Comparison of ENCODE assay signal across 20 mouse cellular contexts in the genomic region with DNA sequence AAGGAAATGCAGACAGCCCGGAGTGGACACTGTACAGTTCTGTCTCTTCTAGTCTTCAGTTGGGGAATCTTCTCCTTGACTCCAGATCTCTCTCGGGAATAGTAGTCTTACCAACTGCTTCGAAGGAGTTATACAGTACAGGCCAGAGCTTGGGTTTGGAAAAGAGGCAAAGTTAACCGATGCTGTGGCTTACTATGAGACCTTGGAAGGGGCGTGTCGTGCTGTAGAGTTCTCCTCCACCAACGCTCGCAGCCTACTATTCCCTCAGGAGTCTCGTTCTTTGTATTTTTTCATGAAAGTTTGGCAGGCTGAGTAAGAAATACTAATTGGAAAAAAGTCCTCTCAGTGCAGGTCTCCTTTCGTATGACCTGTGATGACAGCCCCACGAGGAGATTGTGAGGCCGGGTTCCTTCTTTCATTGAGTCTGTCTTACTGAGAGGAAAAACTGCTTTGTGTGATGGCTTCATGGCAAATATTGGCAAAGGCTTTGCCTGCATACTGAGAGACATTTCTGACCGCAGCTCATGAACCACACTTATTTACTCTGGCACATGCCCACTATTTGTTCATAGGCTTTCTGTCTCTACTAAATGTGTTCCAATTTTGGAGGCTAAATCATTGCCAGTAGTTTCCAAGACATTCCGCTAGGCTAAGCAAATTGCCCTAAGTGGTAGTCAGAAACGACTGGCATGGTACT.
DNase-seq lines count a peak whose midpoint lies in the region; ATAC-seq and TF ChIP-seq lines count a peak whose summit lies in the region.
"Had no signal": no experiment of that assay in that cellular context is flagged by ENCODE, and none has a peak within 500 bp of the region (broad histone marks: within the 10 kb centered on the region; RNA-seq: fewer than 3 reads in every experiment).

No protein-coding gene starts in this region.

- H3K4me2 ChIP-seq in forebrain, embryonic 16.5 days (ENCODE audit: low read length) = no peak overlapping the region
- no peak overlapping the region for H3K4me2 ChIP-seq in forebrain, embryonic 11.5 days (ENCODE audit: low read depth, low read length, severe bottlenecking)
- no peak overlapping the region for H3K4me2 ChIP-seq in liver, postnatal 0 days (ENCODE audit: low read depth, low read length)
- H3K4me2 ChIP-seq in embryonic facial prominence, embryonic 14.5 days (ENCODE audit: low read depth, low read length) = no peak overlapping the region
- H3K4me2 ChIP-seq: forebrain, embryonic 12.5 days; liver, embryonic 11.5 days; lung, embryonic 15.5 days had no signal

- no peaks in the 10 kb centered on the region for H3K36me3 ChIP-seq in forebrain, embryonic 16.5 days (ENCODE audit: control insufficient read depth, insufficient read depth)
- no peaks in the 10 kb centered on the region for H3K36me3 ChIP-seq in forebrain, embryonic 11.5 days (ENCODE audit: control insufficient read depth, insufficient read depth, low read length)
- no peaks in the 10 kb centered on the region for H3K36me3 ChIP-seq in liver, adult 2 months (ENCODE audit: control insufficient read depth, insufficient read depth, low read length)
- H3K36me3 ChIP-seq in liver, postnatal 0 days (replicated peaks; ENCODE audit: insufficient read depth, low read length) = no peaks in the 10 kb centered on the region
- H3K36me3 ChIP-seq in embryonic facial prominence, embryonic 14.5 days (ENCODE audit: control insufficient read depth, insufficient read depth, low read length) = no peaks in the 10 kb centered on the region
- H3K36me3 ChIP-seq: forebrain, embryonic 12.5 days; lung, embryonic 15.5 days had no signal

- H3K27me3 ChIP-seq in forebrain, embryonic 16.5 days (replicated peaks; ENCODE audit: control insufficient read depth, insufficient read depth, low read length) = no peaks in the 10 kb centered on the region
- H3K27me3 ChIP-seq in forebrain, embryonic 11.5 days (ENCODE audit: control insufficient read depth, insufficient read depth, low read length) = no peaks in the 10 kb centered on the region
- 0 out of 2 replicates have a peak, but pooled peaks cover 3% of the 10 kb centered on the region for H3K27me3 ChIP-seq in liver, adult 2 months (ENCODE audit: control insufficient read depth, insufficient read depth, low read length)
- no peaks in the 10 kb centered on the region for H3K27me3 ChIP-seq in liver, postnatal 0 days (ENCODE audit: insufficient read depth, low read length)
- H3K27me3 ChIP-seq in embryonic facial prominence, embryonic 14.5 days (replicated peaks; ENCODE audit: control insufficient read depth, insufficient read depth, low read length) = no peaks in the 10 kb centered on the region
- H3K27me3 ChIP-seq: forebrain, embryonic 12.5 days; lung, embryonic 15.5 days; megakaryocyte, embryonic 14.5 days had no signal

- H3K27ac ChIP-seq in forebrain, embryonic 16.5 days (ENCODE audit: low read length) = no peak overlapping the region
- no peak overlapping the region for H3K27ac ChIP-seq in forebrain, embryonic 11.5 days (ENCODE audit: low read depth, low read length)
- no peak overlapping the region for H3K27ac ChIP-seq in liver, adult 2 months (replicated peaks; ENCODE audit: insufficient read depth, low read depth, low read length)
- H3K27ac ChIP-seq in liver, postnatal 0 days (ENCODE audit: low read depth) = no peak overlapping the region
- H3K27ac ChIP-seq in embryonic facial prominence, embryonic 14.5 days (replicated peaks; ENCODE audit: low read depth, low read length) = no peak overlapping the region; the same call in 1 of the 2 replicates
- H3K27ac ChIP-seq: forebrain, embryonic 12.5 days; kidney, postnatal 0 days; lung, embryonic 15.5 days had no signal

- TF ChIP-seq POLR2A in liver, adult 2 months (IDR thresholded peaks at IDR 0.05; ENCODE audit: extremely low read depth, insufficient read depth, low read length) = no peak

- H3K4me1 ChIP-seq in forebrain, embryonic 16.5 days (replicated peaks; ENCODE audit: control insufficient read depth, insufficient read depth, low read length) = peaks cover 4% of the 10 kb centered on the region; the same call in 1 of the 2 replicates
- no peaks in the 10 kb centered on the region for H3K4me1 ChIP-seq in forebrain, embryonic 11.5 days (replicated peaks; ENCODE audit: control insufficient read depth, insufficient read depth, low read length)
- H3K4me1 ChIP-seq in liver, adult 2 months (ENCODE audit: control insufficient read depth, insufficient read depth, low read length) = peaks cover 3% of the 10 kb centered on the region; the same call in 1 of the 2 replicates
- H3K4me1 ChIP-seq in liver, postnatal 0 days (ENCODE audit: insufficient read depth) = no peaks in the 10 kb centered on the region
- H3K4me1 ChIP-seq in embryonic facial prominence, embryonic 14.5 days (ENCODE audit: control insufficient read depth, insufficient read depth, low read length) = peaks cover 11% of the 10 kb centered on the region
- H3K4me1 ChIP-seq: forebrain, embryonic 12.5 days; lung, embryonic 15.5 days; megakaryocyte, embryonic 14.5 days had no signal

- no peak overlapping the region for H3K4me3 ChIP-seq in forebrain, embryonic 16.5 days (replicated peaks; ENCODE audit: low read length)
- H3K4me3 ChIP-seq in forebrain, embryonic 11.5 days (ENCODE audit: low read depth, low read length) = no peak overlapping the region
- no peak overlapping the region for H3K4me3 ChIP-seq in liver, adult 2 months (ENCODE audit: insufficient read depth, low read depth, low read length)
- H3K4me3 ChIP-seq in liver, postnatal 0 days (ENCODE audit: low read depth, low read length) = no peak overlapping the region
- H3K4me3 ChIP-seq in embryonic facial prominence, embryonic 14.5 days (ENCODE audit: low read depth, low read length) = no peak overlapping the region
- H3K4me3 ChIP-seq: forebrain, embryonic 12.5 days; lung, embryonic 15.5 days; megakaryocyte, embryonic 14.5 days had no signal

- H3K9me3 ChIP-seq in forebrain, embryonic 16.5 days (ENCODE audit: control insufficient read depth, low read length) = no peaks in the 10 kb centered on the region
- H3K9me3 ChIP-seq in forebrain, embryonic 11.5 days (ENCODE audit: control insufficient read depth, low read length) = no peaks in the 10 kb centered on the region
- H3K9me3 ChIP-seq in liver, postnatal 0 days (ENCODE audit: low read length) = no peaks in the 10 kb centered on the region
- no peaks in the 10 kb centered on the region for H3K9me3 ChIP-seq in embryonic facial prominence, embryonic 14.5 days (ENCODE audit: control insufficient read depth, low read length)
- H3K9me3 ChIP-seq: forebrain, embryonic 12.5 days; lung, embryonic 15.5 days; megakaryocyte, embryonic 14.5 days had no signal

- WGBS in forebrain, embryonic 16.5 days = 68% methylated on average over 15 of the region's 15 CpGs
- 91% methylated on average over 15 of the region's 15 CpGs for WGBS in forebrain, embryonic 11.5 days
- WGBS in liver, adult 2 months = 59% methylated on average over 15 of the region's 15 CpGs
- WGBS in liver, postnatal 0 days (ENCODE audit: insufficient replicate concordance) = 73% methylated on average over 15 of the region's 15 CpGs
- WGBS in embryonic facial prominence, embryonic 14.5 days = 58% methylated on average over 15 of the region's 15 CpGs

- no peak overlapping the region for H3K9ac ChIP-seq in forebrain, embryonic 16.5 days (replicated peaks; ENCODE audit: low read depth, low read length)
- H3K9ac ChIP-seq in forebrain, embryonic 11.5 days (ENCODE audit: low read length) = no peak overlapping the region
- H3K9ac ChIP-seq in liver, adult 2 months (ENCODE audit: low read depth, low read length) = no peak overlapping the region
- no peak overlapping the region for H3K9ac ChIP-seq in liver, postnatal 0 days (replicated peaks)
- no peak overlapping the region for H3K9ac ChIP-seq in embryonic facial prominence, embryonic 14.5 days (ENCODE audit: low read depth, low read length)
- H3K9ac ChIP-seq: forebrain, embryonic 12.5 days; lung, embryonic 15.5 days had no signal

- DNase-seq in forebrain, embryonic 11.5 days (ENCODE audit: low spot score) = no peak
- DNase-seq in liver, adult 2 months (ENCODE audit: extremely low read depth, low read depth, low spot score) = peak; percentile 91
- no peak for DNase-seq in liver, postnatal 0 days
- DNase-seq in 3T3-L1 (ENCODE audit: low read depth, low spot score) = peak; percentile 66
- DNase-seq in embryonic facial prominence, embryonic 14.5 days (ENCODE audit: low spot score) = peak; percentile 85
- no peak for DNase-seq in frontal cortex, postnatal 14 days (ENCODE audit: low spot score in 2 of 2)
- DNase-seq in layer of hippocampus, postnatal 10 days (ENCODE audit: low spot score in 2 of 2) = no peak
- DNase-seq: adrenal gland, adult 8-10 months; B cell, adult 2 months; cerebellum, adult 9-10 months; gastrocnemius, postnatal 25 days; kidney, adult 11 months; retina, postnatal 1 day; right cerebral cortex, postnatal 4 days had no signal

- peak; percentile 32; the same call in 1 of the 2 replicates for ATAC-seq in forebrain, embryonic 16.5 days
- ATAC-seq in forebrain, embryonic 11.5 days (replicated peaks; ENCODE audit: low FRiP score) = no peak
- ATAC-seq in liver, postnatal 0 days = no peak
- peak; percentile 70 for ATAC-seq in embryonic facial prominence, embryonic 14.5 days (ENCODE audit: low read depth)

- no peak for TF ChIP-seq CTCF in liver, adult 2 months (IDR thresholded peaks at IDR 0.05; ENCODE audit: low read depth, low read length)
- no peak for TF ChIP-seq CTCF in liver, postnatal 0 days (IDR thresholded peaks at IDR 0.05; ENCODE audit: low read depth)

- TF ChIP-seq EP300 in liver, postnatal 0 days (IDR thresholded peaks at IDR 0.05; ENCODE audit: low read depth) = no peak

- H3K79me2 ChIP-seq in liver, adult 2 months (ENCODE audit: control insufficient read depth, insufficient read depth, low read length) = no peaks in the 10 kb centered on the region

Comparison
In these comparisons a context has a peak if more than half of its experiments do, and no peak if none do; other contexts are left out.
1. ATAC-seq: peak in forebrain, embryonic 16.5 days (single experiment) and embryonic facial prominence, embryonic 14.5 days (single experiment); none in forebrain, embryonic 11.5 days (single experiment) and liver, postnatal 0 days (single experiment).
2. DNase-seq: peak in liver, adult 2 months (single experiment), 3T3-L1 (single experiment) and embryonic facial prominence, embryonic 14.5 days (single experiment); none in forebrain, embryonic 11.5 days (single experiment), liver, postnatal 0 days (single experiment), frontal cortex, postnatal 14 days (0 of 2) and layer of hippocampus, postnatal 10 days (0 of 2).